Mouse (Mus musculus): Measurements from ENCODE around the gene Pex11g. TPM values are rescaled to one million over a fixed set of nuclear protein-coding genes. Genes with fewer than 3 reads are reported as not detected.
A peak's percentile ranks its signal among the peaks of the same experiment; 100 is the strongest.

Gene Pex11g
- polyA plus RNA-seq, 1 experiment from 2014 or later = 5.2 TPM

- no peak overlapping the region for H3K4me2 ChIP-seq
- H3K4me1 ChIP-seq (replicated peaks) = no peaks in the 10 kb centered on the region
- H3K27ac ChIP-seq = no peak overlapping the region
- H3K36me3 ChIP-seq = peaks cover 41% of the 10 kb centered on the region
- no peaks in the 10 kb centered on the region for H3K9me3 ChIP-seq (replicated peaks)
- H3K9ac ChIP-seq = no peak overlapping the region
- no peak overlapping the region for H3K4me3 ChIP-seq
- 80% methylated on average over 3 of the region's 3 CpGs for WGBS
- no peaks in the 10 kb centered on the region for H3K27me3 ChIP-seq
- ATAC-seq (replicated peaks; ENCODE audit: insufficient number of reproducible peaks, insufficient read depth, low FRiP score, low read depth) = no peak
These were observed 36.4 kb downstream of the Pex11g start for GRCm38 (mm10) chr8:3431113-3431512.

GRCm38 (mm10) chr8:3429966-3430365 is 37.5 kb downstream of the Pex11g start:
- ATAC-seq (replicated peaks; ENCODE audit: insufficient number of reproducible peaks, insufficient read depth, low FRiP score, low read depth) = no peak
- 54% methylated on average over 2 of the region's 2 CpGs for whole genome bisulfite sequencing

GRCm38 (mm10) chr8:3428426-3428825 is 39.1 kb downstream of the Pex11g start:
- H3K4me3 ChIP-seq = no peak overlapping the region
- H3K27me3 ChIP-seq = no peaks in the 10 kb centered on the region
- WGBS = 76% methylated on average over 2 of the region's 2 CpGs
- no peaks in the 10 kb centered on the region for H3K4me1 ChIP-seq (replicated peaks)
- no peak for ATAC-seq (replicated peaks; ENCODE audit: insufficient number of reproducible peaks, insufficient read depth, low FRiP score, low read depth)
- H3K9ac ChIP-seq = no peak overlapping the region
- no peaks in the 10 kb centered on the region for H3K9me3 ChIP-seq (replicated peaks)
- peaks cover 31% of the 10 kb centered on the region for H3K36me3 ChIP-seq
- no peak overlapping the region for H3K4me2 ChIP-seq
- H3K27ac ChIP-seq = no peak overlapping the region

More at GRCm38 (mm10) chr8:3429966-3430365, 37.5 kb downstream of the Pex11g start:
- H3K9ac ChIP-seq = no peak overlapping the region
- H3K4me1 ChIP-seq (replicated peaks) = no peaks in the 10 kb centered on the region
- H3K36me3 ChIP-seq = peaks cover 34% of the 10 kb centered on the region
- H3K4me3 ChIP-seq = no peak overlapping the region
- no peaks in the 10 kb centered on the region for H3K9me3 ChIP-seq (replicated peaks)
- no peak overlapping the region for H3K27ac ChIP-seq
- H3K27me3 ChIP-seq = no peaks in the 10 kb centered on the region
- H3K4me2 ChIP-seq = no peak overlapping the region

- peaks cover 13% of the 10 kb centered on the region for H3K36me3 ChIP-seq
- no peaks in the 10 kb centered on the region for H3K4me1 ChIP-seq (replicated peaks)
- no peak overlapping the region for H3K4me3 ChIP-seq
- WGBS = 82% methylated on average over 3 of the region's 3 CpGs
- no peak overlapping the region for H3K9ac ChIP-seq
- no peaks in the 10 kb centered on the region for H3K9me3 ChIP-seq (replicated peaks)
- no peak overlapping the region for H3K4me2 ChIP-seq
- H3K27ac ChIP-seq = no peak overlapping the region
- H3K27me3 ChIP-seq = no peaks in the 10 kb centered on the region
- no peak for ATAC-seq (replicated peaks; ENCODE audit: insufficient number of reproducible peaks, insufficient read depth, low FRiP score, low read depth)
These were observed 41.3 kb downstream of the Pex11g start for GRCm38 (mm10) chr8:3426211-3426610.

GRCm38 (mm10) chr8:3425217-3425616 is 42.3 kb downstream of the Pex11g start:
- Histone ChIP-seq H3K36me3 (peaks cover 7% of the 10 kb centered on the region; the same call in 1 of the 2 replicates), H3K9me3 (replicated peaks) (no peaks in the 10 kb centered on the region), H3K4me2 (no peak overlapping the region), H3K9ac (no peak overlapping the region), H3K27me3 (no peaks in the 10 kb centered on the region), H3K27ac (no peak overlapping the region), H3K4me3 (no peak overlapping the region), H3K4me1 (replicated peaks) (peaks cover 3% of the 10 kb centered on the region; the same call in 1 of the 2 replicates)
- no peak for ATAC-seq (replicated peaks; ENCODE audit: insufficient number of reproducible peaks, insufficient read depth, low FRiP score, low read depth)
- 87% methylated on average over 5 of the region's 5 CpGs for WGBS

- no peaks in the 10 kb centered on the region for H3K36me3 ChIP-seq
- no peaks in the 10 kb centered on the region for H3K9me3 ChIP-seq (replicated peaks)
- no peaks in the 10 kb centered on the region for H3K27me3 ChIP-seq
- peaks cover 28% of the 10 kb centered on the region for H3K4me1 ChIP-seq (replicated peaks)
- H3K27ac ChIP-seq = no peak overlapping the region
- no peak overlapping the region for H3K4me2 ChIP-seq
- H3K9ac ChIP-seq = no peak overlapping the region
- WGBS = 81% methylated on average over 5 of the region's 5 CpGs
- no peak for ATAC-seq (replicated peaks; ENCODE audit: insufficient number of reproducible peaks, insufficient read depth, low FRiP score, low read depth)
- H3K4me3 ChIP-seq = no peak overlapping the region
These were observed 46.0 kb downstream of the Pex11g start for GRCm38 (mm10) chr8:3421507-3421906.

- no peaks in the 10 kb centered on the region for H3K36me3 ChIP-seq
- H3K9ac ChIP-seq = no peak overlapping the region
- WGBS = 66% methylated on average over 10 of the region's 10 CpGs
- H3K9me3 ChIP-seq (replicated peaks) = no peaks in the 10 kb centered on the region
- no peak for ATAC-seq (replicated peaks; ENCODE audit: insufficient number of reproducible peaks, insufficient read depth, low FRiP score, low read depth)
- H3K4me2 ChIP-seq = no peak overlapping the region
- peaks cover 28% of the 10 kb centered on the region for H3K4me1 ChIP-seq (replicated peaks)
- H3K27me3 ChIP-seq = no peaks in the 10 kb centered on the region
- no peak overlapping the region for H3K4me3 ChIP-seq
- peak overlapping the region; percentile 37 for H3K27ac ChIP-seq
These were observed 47.3 kb downstream of the Pex11g start for GRCm38 (mm10) chr8:3420105-3420706.

- peaks cover 37% of the 10 kb centered on the region for H3K4me1 ChIP-seq (replicated peaks)
- peak overlapping the region; percentile 56 for H3K27ac ChIP-seq
- H3K36me3 ChIP-seq = no peaks in the 10 kb centered on the region
- no peak overlapping the region for H3K9ac ChIP-seq
- WGBS = 76% methylated on average over 1 of the region's 1 CpGs
- peak; percentile 58; the same call in 1 of the 2 replicates for ATAC-seq (replicated peaks; ENCODE audit: insufficient number of reproducible peaks, insufficient read depth, low FRiP score, low read depth)
- peak overlapping the region; percentile 15; the same call in 1 of the 2 replicates for H3K4me2 ChIP-seq
- no peaks in the 10 kb centered on the region for H3K27me3 ChIP-seq
- H3K4me3 ChIP-seq = no peak overlapping the region
- no peaks in the 10 kb centered on the region for H3K9me3 ChIP-seq (replicated peaks)
These were observed 49.4 kb downstream of the Pex11g start for GRCm38 (mm10) chr8:3418101-3418500.

- ATAC-seq (replicated peaks; ENCODE audit: insufficient number of reproducible peaks, insufficient read depth, low FRiP score, low read depth) = no peak
- Histone ChIP-seq H3K4me1 (replicated peaks) (peaks cover 38% of the 10 kb centered on the region), H3K27me3 (no peaks in the 10 kb centered on the region), H3K36me3 (no peaks in the 10 kb centered on the region), H3K27ac (peak overlapping the region; percentile 56), H3K9me3 (replicated peaks) (no peaks in the 10 kb centered on the region), H3K4me2 (peak overlapping the region; percentile 15; the same call in 1 of the 2 replicates), H3K4me3 (no peak overlapping the region), H3K9ac (no peak overlapping the region)
- WGBS = 17% methylated on average over 8 of the region's 8 CpGs
These were observed 50.0 kb downstream of the Pex11g start for GRCm38 (mm10) chr8:3417455-3417854.

- Histone ChIP-seq H3K9me3 (replicated peaks) (no peaks in the 10 kb centered on the region), H3K9ac (no peak overlapping the region), H3K36me3 (no peaks in the 10 kb centered on the region), H3K4me2 (no peak overlapping the region), H3K4me3 (no peak overlapping the region), H3K27me3 (no peaks in the 10 kb centered on the region), H3K27ac (0 out of 2 replicates have a peak overlapping the region, but pooled peaks have one; percentile 56), H3K4me1 (replicated peaks) (peaks cover 44% of the 10 kb centered on the region)
- 50% methylated on average over 4 of the region's 4 CpGs for WGBS
- ATAC-seq (replicated peaks; ENCODE audit: insufficient number of reproducible peaks, insufficient read depth, low FRiP score, low read depth) = no peak
These were observed 50.6 kb downstream of the Pex11g start for GRCm38 (mm10) chr8:3416846-3417245.

- H3K27me3 ChIP-seq = no peaks in the 10 kb centered on the region
- 84% methylated on average over 6 of the region's 6 CpGs for WGBS
- no peak overlapping the region for H3K27ac ChIP-seq
- no peak overlapping the region for H3K4me2 ChIP-seq
- no peak overlapping the region for H3K9ac ChIP-seq
- no peaks in the 10 kb centered on the region for H3K9me3 ChIP-seq (replicated peaks)
- no peaks in the 10 kb centered on the region for H3K36me3 ChIP-seq
- no peak overlapping the region for H3K4me3 ChIP-seq
- peaks cover 50% of the 10 kb centered on the region for H3K4me1 ChIP-seq (replicated peaks)
- ATAC-seq (replicated peaks; ENCODE audit: insufficient number of reproducible peaks, insufficient read depth, low FRiP score, low read depth) = no peak
These were observed 51.8 kb downstream of the Pex11g start for GRCm38 (mm10) chr8:3415661-3416060.

GRCm38 (mm10) chr8:3415259-3415658 is 52.2 kb downstream of the Pex11g start:
- Histone ChIP-seq H3K4me2 (no peak overlapping the region), H3K4me1 (replicated peaks) (peaks cover 47% of the 10 kb centered on the region), H3K27me3 (no peaks in the 10 kb centered on the region), H3K9me3 (replicated peaks) (no peaks in the 10 kb centered on the region), H3K27ac (no peak overlapping the region), H3K36me3 (no peaks in the 10 kb centered on the region), H3K9ac (no peak overlapping the region), H3K4me3 (no peak overlapping the region)
- WGBS = 59% methylated on average over 4 of the region's 4 CpGs
- ATAC-seq (replicated peaks; ENCODE audit: insufficient number of reproducible peaks, insufficient read depth, low FRiP score, low read depth) = no peak
